Mouse (Mus musculus): Measurements from ENCODE around the gene Xlr5a.
"Not testable (repeated sequence)": the region's sequence is repeated elsewhere in the genome, so short reads cannot be mapped to it uniquely, and the experiment has no call there.

DNA sequence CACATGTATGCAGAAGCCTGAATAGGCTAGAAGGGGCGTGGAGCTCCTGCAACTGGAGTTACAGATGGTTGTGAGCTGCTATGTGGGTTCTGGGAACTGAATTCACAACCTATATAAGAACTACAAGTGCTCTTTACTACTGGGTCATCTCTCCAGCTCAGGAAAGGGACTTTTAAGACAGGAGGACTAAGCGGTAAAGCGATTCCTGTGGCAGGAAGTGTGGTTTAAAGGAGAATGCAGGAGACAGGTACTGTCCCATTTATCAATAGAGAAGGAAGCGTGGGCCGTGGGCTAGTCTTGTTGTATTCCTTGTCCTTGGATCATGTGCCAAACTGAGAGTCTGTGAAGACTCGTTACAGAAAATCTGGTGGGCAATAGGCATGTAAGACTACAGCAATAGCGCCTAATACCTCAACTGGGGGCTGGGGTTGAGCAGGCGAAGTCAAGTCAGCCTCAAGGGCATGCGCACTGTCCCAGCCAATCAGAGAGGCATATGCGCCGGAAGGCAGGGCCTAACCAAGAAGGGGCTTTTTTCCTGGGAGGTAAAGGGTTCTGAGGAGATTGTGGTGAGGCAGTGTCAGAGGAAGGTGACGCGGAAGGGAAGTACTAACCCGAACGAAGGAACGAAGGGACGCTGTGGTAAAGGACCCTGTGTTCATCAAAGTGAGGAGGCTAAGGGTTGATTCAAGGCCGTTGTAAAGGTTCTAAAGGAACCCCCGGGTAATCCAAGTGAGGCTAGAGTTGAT, 78.8 kb downstream of the Xlr5a start, which contains the start of gene Xlr4b:
- TF ChIP-seq CTCF, POLR2A (IDR thresholded peaks at IDR 0.05; ENCODE audit: extremely low read depth, insufficient read depth, low read length): not testable (repeated sequence)
